Mouse (Mus musculus): Measurements from ENCODE around the gene Rlim. TPM values are rescaled to one million over a fixed set of nuclear protein-coding genes. Genes with fewer than 3 reads are reported as not detected.

Gene Rlim
- polyA plus RNA-seq, 1 experiment from 2014 or later: 43.1 TPM

DNA sequence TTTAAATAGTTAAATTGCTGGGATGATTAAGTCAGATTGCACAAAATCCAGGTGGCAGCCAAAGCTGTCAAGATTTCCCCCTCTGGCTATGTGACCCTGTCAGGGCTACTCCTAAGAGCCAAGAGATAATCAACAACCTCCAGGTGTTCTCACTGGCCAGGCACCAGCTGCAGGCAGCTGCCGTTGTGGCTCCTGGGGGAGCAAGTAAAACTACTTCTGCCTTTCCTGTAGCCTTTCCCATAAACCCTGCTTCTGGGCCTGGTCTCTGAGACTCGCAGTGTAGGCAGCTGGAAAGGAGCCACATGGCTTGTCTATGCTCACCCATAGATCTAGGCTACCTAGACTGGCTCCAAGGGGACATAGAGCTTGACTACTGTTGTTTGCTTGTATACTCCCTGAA, 58.6 kb downstream of the Rlim start:
- Histone ChIP-seq H3K4me1 (ENCODE audit: control insufficient read depth, insufficient read depth, low read length) (no peaks in the 10 kb centered on the region), H3K27ac (replicated peaks; ENCODE audit: low read depth, low read length) (no peak overlapping the region), H3K27me3 (ENCODE audit: control insufficient read depth, insufficient read depth, low read length) (no peaks in the 10 kb centered on the region), H3K9ac (replicated peaks; ENCODE audit: low read length) (no peak overlapping the region), H3K4me3 (ENCODE audit: low read depth, low read length) (no peak overlapping the region), H3K4me2 (ENCODE audit: low read depth, low read length) (no peak overlapping the region), H3K36me3 (replicated peaks; ENCODE audit: control insufficient read depth, insufficient read depth, low read depth, low read length) (no peaks in the 10 kb centered on the region), H3K9me3 (replicated peaks; ENCODE audit: control insufficient read depth, low read length) (no peaks in the 10 kb centered on the region)
- DNase-seq (ENCODE audit: low spot score) (peak; percentile 8), ATAC-seq (replicated peaks; ENCODE audit: insufficient number of reproducible peaks, low FRiP score, low TSS enrichment, low read depth) (no peak)
- WGBS: 45% methylated on average over 2 of the region's 2 CpGs

DNA sequence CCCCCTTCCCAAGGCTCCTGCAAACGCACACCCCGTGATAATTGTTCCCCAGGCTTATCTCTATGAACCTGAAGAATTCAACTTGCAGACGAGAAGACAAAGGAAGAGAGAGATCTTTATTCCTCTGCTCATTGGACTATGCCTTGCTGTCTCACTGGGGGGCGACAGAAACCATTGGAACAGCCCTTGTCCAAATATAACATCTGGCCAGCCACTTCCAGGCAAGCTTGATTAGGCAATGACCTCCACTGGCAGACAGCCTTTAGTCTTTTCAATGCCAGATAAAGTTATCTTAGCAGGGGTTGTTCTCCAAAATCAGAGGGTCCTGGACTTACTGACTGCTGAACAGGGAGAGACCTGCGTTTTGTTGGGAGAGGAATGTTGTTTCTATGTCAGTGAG, 62.1 kb downstream of the Rlim start:
- DNase-seq (ENCODE audit: low spot score) (peak; percentile 3), ATAC-seq (replicated peaks; ENCODE audit: insufficient number of reproducible peaks, low FRiP score, low TSS enrichment, low read depth) (no peak)
- Histone ChIP-seq H3K27me3 (ENCODE audit: control insufficient read depth, insufficient read depth, low read length) (no peaks in the 10 kb centered on the region), H3K27ac (replicated peaks; ENCODE audit: low read depth, low read length) (no peak overlapping the region), H3K9ac (replicated peaks; ENCODE audit: low read length) (no peak overlapping the region), H3K36me3 (replicated peaks; ENCODE audit: control insufficient read depth, insufficient read depth, low read depth, low read length) (no peaks in the 10 kb centered on the region), H3K4me1 (ENCODE audit: control insufficient read depth, insufficient read depth, low read length) (no peaks in the 10 kb centered on the region), H3K9me3 (replicated peaks; ENCODE audit: control insufficient read depth, low read length) (no peaks in the 10 kb centered on the region), H3K4me2 (ENCODE audit: low read depth, low read length) (no peak overlapping the region), H3K4me3 (ENCODE audit: low read depth, low read length) (no peak overlapping the region)
- WGBS: 58% methylated on average over 5 of the region's 5 CpGs

DNA sequence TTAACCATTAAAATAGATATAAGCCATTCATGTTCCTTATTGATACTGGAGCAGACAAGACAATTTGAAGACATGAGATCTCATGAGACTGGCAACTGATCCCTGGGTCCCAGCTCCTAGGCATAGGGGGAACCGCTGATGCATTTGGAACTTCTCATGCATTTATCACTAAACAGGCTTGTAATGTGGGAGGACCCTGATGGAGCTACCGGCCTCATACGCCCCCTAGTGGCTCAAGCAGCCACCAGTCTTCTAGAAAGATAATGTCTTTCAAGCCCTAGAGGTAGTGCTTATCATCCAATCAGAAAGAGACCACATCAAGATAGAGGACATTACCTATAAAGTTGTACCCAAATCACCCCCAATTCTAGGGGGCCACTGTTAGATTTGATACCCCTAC, 66.3 kb downstream of the Rlim start:
- peak; percentile 67 for DNase-seq (ENCODE audit: low spot score)
- no peak overlapping the region for H3K27ac ChIP-seq (replicated peaks; ENCODE audit: low read depth, low read length)
- H3K4me2 ChIP-seq (ENCODE audit: low read depth, low read length): no peak overlapping the region
- no peaks in the 10 kb centered on the region for H3K4me1 ChIP-seq (ENCODE audit: control insufficient read depth, insufficient read depth, low read length)
- H3K4me3 ChIP-seq (ENCODE audit: low read depth, low read length): no peak overlapping the region
- no peak for ATAC-seq (replicated peaks; ENCODE audit: insufficient number of reproducible peaks, low FRiP score, low TSS enrichment, low read depth)
- H3K36me3 ChIP-seq (replicated peaks; ENCODE audit: control insufficient read depth, insufficient read depth, low read depth, low read length): no peaks in the 10 kb centered on the region
- H3K9ac ChIP-seq (replicated peaks; ENCODE audit: low read length): no peak overlapping the region
- no peaks in the 10 kb centered on the region for H3K9me3 ChIP-seq (replicated peaks; ENCODE audit: control insufficient read depth, low read length)
- H3K27me3 ChIP-seq (ENCODE audit: control insufficient read depth, insufficient read depth, low read length): no peaks in the 10 kb centered on the region
- WGBS: 7% methylated on average over 3 of the region's 3 CpGs

Other genes with a start within 250 kb of the Rlim start
- 11.4 and 11.9 TPM in 2 replicates for gene Slc16a2, start 159.3 kb downstream of the Rlim start, polyA plus RNA-seq (2014; fragmentation: Nextera tagmentation; extraction: Ambion mirVana)
- 0.92 and 0.95 TPM in 2 replicates for gene Nexmif, start 219.9 kb upstream of the Rlim start, polyA plus RNA-seq (2014; fragmentation: Nextera tagmentation; extraction: Ambion mirVana)